Mouse (Mus musculus) left cerebral cortex, adult 2 months (tissue): Measurements from ENCODE around the gene Arl10. TPM values are rescaled to one million over a fixed set of nuclear protein-coding genes. Genes with fewer than 3 reads are reported as not detected.
"Not testable (repeated sequence)": the region's sequence is repeated elsewhere in the genome, so short reads cannot be mapped to it uniquely, and the experiment has no call there.

Experiments
- DNase-seq, 2 experiments: peaks; one replicate each; pipeline ENCODE4 v3.0.0; 2021 to 2022; ENCODE audit warnings: low spot score in 2 of 2, mixed read lengths in 1 of 2; ENCODE audit errors: extremely low spot score in 1 of 2
- H3K27ac ChIP-seq: fragments of 200-600 bp; 2 replicates; pipeline ENCODE4 v1.8.1; 2022
- H3K4me3 ChIP-seq: fragments of 200-600 bp; 2 replicates; pipeline ENCODE4 v1.8.1; 2022
- CTCF ChIP-seq: fragments of 200-600 bp; IDR thresholded peaks from 2 replicates; pipeline ENCODE4 v1.8.1; 2022; ENCODE audit warnings: antibody characterized with exemption, mild to moderate bottlenecking, moderate library complexity
- intact Hi-C: fragments of 180-260 bp; cut with DNase I; formaldehyde crosslinking; loops from one replicate; pipeline ENCODE4 v1.15.1; 2025
- microRNA-seq, 2 experiments: library from miRNA; unstranded; fragments of <30 nt; microRNA quantifications; one replicate each; pipeline ENCODE4 v1.2.0; 2021
- total RNA-seq, 2 experiments: library from RNA; stranded (reverse); gene quantifications; 2 replicates each; pipeline ENCODE4 v1.2.3; 2021

The Arl10 gene
- total RNA-seq, 2 experiments from 2014 or later, result 24.1 to 25.6 TPM

DNA sequence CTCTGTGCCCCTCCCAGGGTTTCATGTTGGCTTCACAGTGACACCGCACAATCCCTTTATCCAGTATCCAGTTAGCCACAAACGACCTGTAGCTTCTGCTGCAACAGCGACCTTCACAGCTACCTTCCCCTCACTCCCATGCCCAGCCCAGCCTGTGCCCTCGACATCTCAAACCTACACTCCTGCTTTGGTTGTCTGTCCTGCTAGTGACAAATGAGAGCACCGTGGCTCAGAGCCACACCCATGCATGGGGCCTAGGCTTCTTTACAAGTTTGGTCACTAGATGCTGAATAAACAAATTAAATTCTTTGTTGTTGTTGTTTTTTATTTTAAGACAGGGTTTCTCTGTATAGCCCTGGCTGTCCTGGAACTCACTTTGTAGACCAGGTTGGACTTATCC, 32.4 kb downstream of the Arl10 start:
- no peak for DNase-seq
- intact Hi-C loops, result no loop called here
- no peak overlapping the region for H3K4me3 ChIP-seq
- no peak overlapping the region for H3K27ac ChIP-seq
- no peak for TF ChIP-seq CTCF

- no peak for DNase-seq
- no peak for TF ChIP-seq CTCF
- Histone ChIP-seq H3K27ac (peak overlapping the region; percentile 74), H3K4me3 (peak overlapping the region; percentile 94)
- intact Hi-C loops, result no loop called here
These were observed 33.2 kb downstream of the Arl10 start for GRCm38 (mm10) chr13:54608002-54608401.

- Histone ChIP-seq H3K4me3 (peak overlapping the region; percentile 94), H3K27ac (peak overlapping the region; percentile 74)
- intact Hi-C loops, result no loop called here
- DNase-seq, result peak; percentile 38 to 47
- no peak for TF ChIP-seq CTCF
These were observed 33.9 kb downstream of the Arl10 start for GRCm38 (mm10) chr13:54608666-54609065.

DNA sequence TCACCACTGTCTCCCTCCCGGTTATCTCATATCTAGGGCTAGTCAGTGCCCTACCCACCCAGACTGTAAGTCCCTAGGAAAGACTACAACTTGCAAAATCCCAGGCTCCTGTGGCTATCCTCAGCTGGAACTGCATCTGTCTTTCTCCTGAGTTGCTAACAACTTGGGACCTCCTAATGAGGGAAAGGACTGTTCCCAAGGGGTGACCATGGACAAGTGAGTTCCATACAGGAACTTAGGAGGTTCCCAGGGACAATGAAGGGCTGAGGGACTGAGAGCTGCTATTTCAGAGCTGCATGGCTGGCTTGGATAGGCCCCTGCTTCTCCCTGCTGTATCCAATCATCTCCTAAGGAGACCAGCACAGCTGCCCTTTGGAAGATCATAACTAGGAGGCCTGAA, 34.5 kb downstream of the Arl10 start:
- no peak for TF ChIP-seq CTCF
- Histone ChIP-seq H3K4me3 (peak overlapping the region; percentile 94), H3K27ac (peak overlapping the region; percentile 74)
- intact Hi-C loops, result no loop called here
- DNase-seq, result no peak

- peak overlapping the region; percentile 94 for H3K4me3 ChIP-seq
- TF ChIP-seq CTCF, result no peak; the same call in 1 of the 2 replicates
- DNase-seq, result peak in 1 of 2 experiments; percentile 41
- H3K27ac ChIP-seq, result peak overlapping the region; percentile 99
- intact Hi-C loops, result loop anchor here (2.0 kb wide), 1 partner anchor 20 kb away; the partner anchor contains the start of genes Higd2a and Nop16
These were observed 35.8 kb downstream of the Arl10 start for GRCm38 (mm10) chr13:54610613-54610971.

DNA sequence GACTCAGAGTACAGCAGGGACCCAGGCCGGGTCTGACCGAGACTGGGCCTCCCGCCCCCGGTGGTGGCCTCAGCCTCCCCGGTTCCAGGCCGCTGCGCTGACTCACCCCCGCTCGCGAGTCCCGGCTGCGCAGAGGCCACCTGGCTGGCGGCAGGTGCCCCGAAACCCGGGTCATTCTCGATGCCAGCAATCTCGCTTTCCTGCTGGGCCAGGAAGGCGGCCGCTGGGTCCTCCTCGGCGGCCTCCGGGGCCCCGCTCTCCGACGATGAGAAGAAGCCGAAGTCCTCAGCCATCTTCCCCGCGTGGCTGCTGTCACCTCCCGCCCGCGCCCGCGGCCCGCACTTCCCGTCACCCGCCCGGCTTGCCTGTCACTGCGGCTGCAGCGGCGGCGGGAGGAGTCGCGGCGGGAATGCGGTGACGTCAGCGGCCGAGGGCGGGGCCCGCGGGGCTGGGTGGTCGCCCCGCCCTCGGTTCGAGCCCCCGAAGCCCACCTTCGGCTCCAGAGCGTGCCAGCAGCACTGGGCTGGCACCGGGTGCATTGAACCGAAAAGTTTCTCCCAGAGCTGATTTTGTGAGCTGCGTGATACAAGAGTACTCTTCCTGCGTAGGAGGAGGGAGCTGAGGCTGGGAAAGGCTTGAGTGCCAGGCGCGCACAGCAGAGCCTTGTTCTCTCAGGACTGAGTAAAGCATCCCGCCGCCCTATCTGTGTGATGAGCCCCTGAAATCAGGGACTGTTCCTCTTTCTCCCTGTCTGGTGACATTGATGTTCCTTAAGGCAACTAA, 36.3 kb downstream of the Arl10 start, which contains the start of gene Cltb:
Cltb (minus strand) TSS at position 373 of the 783 bp plus-strand sequence.
- Histone ChIP-seq H3K27ac (peak within 1 kb of the TSS; percentile 99), H3K4me3 (peak within 1 kb of the TSS; percentile 94)
- intact Hi-C loops, result loop anchor here (2.0 kb wide), 1 partner anchor 20 kb away; the partner anchor contains the start of genes Higd2a and Nop16
- peak; percentile 93 to 96 for DNase-seq
- TF ChIP-seq CTCF, result no peak

DNA sequence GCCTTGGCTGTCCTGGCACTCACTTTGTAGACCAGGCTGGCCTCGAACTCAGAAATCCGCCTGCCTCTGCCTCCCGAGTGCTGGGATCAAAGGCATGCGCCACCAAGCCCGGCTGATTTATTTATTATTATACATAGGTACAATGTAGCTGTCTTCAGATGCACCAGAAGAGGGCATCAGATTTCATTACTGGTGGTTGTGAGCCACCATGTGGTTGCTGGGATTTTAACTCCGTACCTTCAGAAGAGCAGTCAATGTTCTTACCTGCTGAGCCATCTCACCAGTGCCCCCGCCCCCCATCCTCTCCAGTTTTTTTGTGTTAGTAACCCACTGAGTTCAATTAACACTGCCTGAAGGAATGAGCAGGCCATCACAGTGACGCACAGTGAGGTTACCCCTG, 38.3 kb downstream of the Arl10 start:
- DNase-seq, H3K4me3 ChIP-seq, H3K27ac ChIP-seq, intact Hi-C loops: not testable (repeated sequence)
- peak; percentile 31 for TF ChIP-seq CTCF

DNA sequence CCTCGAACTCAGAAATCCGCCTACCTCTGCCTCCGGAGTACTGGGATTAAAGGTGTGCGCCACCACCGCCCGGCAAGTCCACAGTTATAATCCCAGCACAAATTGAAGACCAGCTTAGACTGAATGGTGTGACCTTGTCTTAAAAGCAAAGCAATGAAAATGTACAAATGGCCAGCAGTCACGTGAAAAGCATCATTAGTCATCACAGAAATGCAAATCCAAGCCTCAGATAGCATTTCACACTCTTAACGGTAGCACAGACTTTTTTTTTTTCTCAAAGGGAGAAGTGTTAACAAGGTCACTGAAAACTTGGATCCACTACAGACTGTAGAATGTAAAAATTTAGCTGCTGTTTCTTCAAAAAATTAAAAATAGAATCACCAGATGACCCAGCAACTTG, 41.5 kb downstream of the Arl10 start:
- intact Hi-C loops, result no loop called here
- no peak for DNase-seq
- Histone ChIP-seq H3K27ac (no peak overlapping the region), H3K4me3 (no peak overlapping the region)
- no peak for TF ChIP-seq CTCF

DNA sequence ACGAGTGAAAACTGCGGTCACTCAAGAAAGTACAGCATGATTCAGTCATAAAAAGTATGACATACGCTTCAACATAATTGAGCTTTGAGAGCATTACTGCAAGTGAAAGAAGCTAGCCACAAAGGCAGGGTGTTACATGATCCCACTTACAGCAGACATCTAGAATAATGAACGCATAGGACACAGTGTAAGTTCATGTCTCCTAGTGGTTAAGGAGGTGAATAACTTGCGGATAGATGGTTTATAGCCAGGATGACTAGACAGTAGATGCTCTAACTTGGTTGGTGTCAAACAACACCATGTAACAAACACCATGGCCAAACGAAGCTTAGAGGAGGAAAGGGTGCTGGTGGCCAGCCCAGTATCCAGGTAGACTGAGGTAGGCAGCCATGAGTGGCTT, 42.2 kb downstream of the Arl10 start:
- H3K4me3 ChIP-seq, result no peak overlapping the region
- TF ChIP-seq CTCF, result no peak; the same call in 1 of the 2 replicates
- no peak for DNase-seq
- intact Hi-C loops, result no loop called here
- no peak overlapping the region for H3K27ac ChIP-seq

DNA sequence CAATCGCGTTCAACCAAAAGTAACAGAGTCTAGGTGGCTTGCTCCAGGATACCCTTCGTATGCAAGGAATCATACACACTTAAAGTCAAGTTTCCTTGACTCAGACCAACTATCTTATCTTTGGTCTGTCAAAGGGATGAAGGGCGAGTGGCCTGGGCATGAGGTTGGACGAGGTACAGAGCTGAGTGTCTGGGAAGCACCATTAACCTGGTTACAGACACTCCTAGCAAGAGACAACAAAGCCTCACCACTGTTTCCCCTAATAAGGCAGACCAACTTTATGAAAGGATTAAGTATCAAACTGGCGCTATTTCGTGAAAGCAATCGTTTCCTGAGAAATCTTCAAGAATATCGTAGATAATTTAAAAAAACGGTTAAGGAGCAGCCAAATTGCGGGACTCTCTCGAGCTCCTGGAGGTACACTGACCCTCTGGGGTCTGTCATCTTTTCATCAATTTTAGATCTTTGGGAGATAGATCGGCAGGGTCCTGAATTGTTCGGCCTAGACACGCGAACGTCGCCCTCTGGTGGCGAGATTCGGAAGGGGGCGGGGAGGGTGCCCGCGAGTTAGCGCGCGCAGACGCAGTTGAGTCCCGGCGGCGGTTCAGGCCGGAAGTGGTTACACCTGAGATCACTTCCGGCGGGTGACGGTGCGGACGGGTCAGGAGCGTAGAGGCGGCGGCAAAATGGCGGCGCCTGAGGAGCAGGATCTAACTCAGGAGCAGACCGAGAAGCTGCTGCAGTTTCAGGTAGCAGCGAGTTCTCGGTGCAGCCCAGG, 46.5 kb downstream of the Arl10 start, which contains the start of gene Faf2:
Faf2 (plus strand) TSS at position 630 of the 778 bp plus-strand sequence.
- TF ChIP-seq CTCF, result no peak; the same call in none of the 2 replicates
- Histone ChIP-seq H3K4me3 (peak within 1 kb of the TSS; percentile 76), H3K27ac (peak within 1 kb of the TSS; percentile 91)
- intact Hi-C loops, result loop anchor here (1.0 to 5.0 kb wide), 2 partner anchors 31 to 66 kb away; partner anchors contain the start of genes Higd2a and Nop16
- peak; percentile 98 to 100 for DNase-seq

- intact Hi-C loops, result loop anchor here (1.0 to 5.0 kb wide), 2 partner anchors 32 to 65 kb away; partner anchors contain the start of genes Higd2a and Nop16
These were observed 47.2 kb downstream of the Arl10 start for GRCm38 (mm10) chr13:54621960-54622521.

GRCm38 (mm10) chr13:54629128-54629527, 54.3 kb downstream of the Arl10 start:
- intact Hi-C loops, result no loop called here
- Histone ChIP-seq H3K27ac (no peak overlapping the region), H3K4me3 (no peak overlapping the region)
- no peak for TF ChIP-seq CTCF
- DNase-seq, result no peak

More at GRCm38 (mm10) chr13:54621960-54622521, 47.2 kb downstream of the Arl10 start:
- peak overlapping the region; percentile 91 for H3K27ac ChIP-seq
- no peak for TF ChIP-seq CTCF
- no peak for DNase-seq
- H3K4me3 ChIP-seq, result peak overlapping the region; percentile 76

Small RNA genes lying within 50 kb of the gene (microRNA-seq; reads per million reads assigned to microRNA genes)
- 0 reads per million in 2 experiments for gene Gm24195

Other genes with a start within 250 kb of the Arl10 start
- gene Cplx2, start 203.7 kb upstream of the Arl10 start, total RNA-seq, result 100 to 1,000 TPM; 798 to 848 TPM
- 10 to 100 TPM; 35.6 to 36.0 TPM for gene Thoc3, start 106.2 kb upstream of the Arl10 start, total RNA-seq
- 10 to 100 TPM; 16.0 TPM for gene Simc1, start 71.2 kb upstream of the Arl10 start, total RNA-seq
- 100 to 1,000 TPM; 134 to 143 TPM for gene 4833439L19Rik, start 9.6 kb upstream of the Arl10 start, total RNA-seq
- 10 to 100 TPM; 24.1 to 26.8 TPM for gene Nop16, start 15.1 kb downstream of the Arl10 start, total RNA-seq
- gene Higd2a, start 15.2 kb downstream of the Arl10 start, total RNA-seq, result 100 to 1,000 TPM; 134 to 144 TPM
- 100 to 1,000 TPM; 304 to 316 TPM for gene Cltb, start 36.3 kb downstream of the Arl10 start, total RNA-seq
- 10 to 100 TPM; 48.4 to 53.1 TPM for gene Faf2, start 46.8 kb downstream of the Arl10 start, total RNA-seq
- gene Rnf44, start 118.9 kb downstream of the Arl10 start, total RNA-seq, result 100 to 1,000 TPM; 156 to 185 TPM
- under 1 TPM; 0.16 to 0.45 TPM for gene Cdhr2, start 126.4 kb downstream of the Arl10 start, total RNA-seq
- gene Gprin1, start 174.9 kb downstream of the Arl10 start, total RNA-seq, result 100 to 1,000 TPM; 128 to 130 TPM
- 100 to 1,000 TPM; 869 to 881 TPM for gene Sncb, start 191.6 kb downstream of the Arl10 start, total RNA-seq
- not detected for gene Eif4e1b, start 209.0 kb downstream of the Arl10 start, total RNA-seq
- gene Tspan17, start 214.4 kb downstream of the Arl10 start, total RNA-seq, result 10 to 100 TPM; 91.7 to 95.3 TPM